Mouse (Mus musculus): ENCODE measurements at regions not wholly inside any gene's neighbourhood (a gene's known extent, or its start where the extent isn't known, plus 50 kb on each side); places are given as distances from the start of the nearest gene placed in this dataset.

GRCm38 (mm10) chr6:31288421-31289233, 109.9 kb upstream of the Mkln1 start:
- intact Hi-C loops (cut with DNase I), result loop anchor here (2.0 kb wide), 1 partner anchor 24 kb away; no protein-coding TSS in a partner anchor
- peak; percentile 45 to 52 for DNase-seq

GRCm38 (mm10) chr6:31289234-31289486, 109.4 kb upstream of the Mkln1 start:
- DNase-seq, result no peak
- intact Hi-C loops (cut with DNase I), result loop anchor here (2.0 kb wide), 1 partner anchor 24 kb away; no protein-coding TSS in a partner anchor

- no peak for DNase-seq
- intact Hi-C loops (cut with DNase I), result no loop called here
Observed at GRCm38 (mm10) chr6:31292081-31292480, 106.5 kb upstream of the Mkln1 start.

- DNase-seq, result no peak
- intact Hi-C loops (cut with DNase I), result no loop called here
Observed at GRCm38 (mm10) chr6:31293008-31293407, 105.5 kb upstream of the Mkln1 start.

GRCm38 (mm10) chr6:31299395-31299794, 99.1 kb upstream of the Mkln1 start:
- intact Hi-C loops (cut with DNase I), result no loop called here
- no peak for DNase-seq

GRCm38 (mm10) chr6:31305736-31306135, 92.8 kb upstream of the Mkln1 start:
- intact Hi-C loops (cut with DNase I), result no loop called here
- no peak for DNase-seq

- no peak for DNase-seq
- intact Hi-C loops (cut with DNase I), result no loop called here
Observed at GRCm38 (mm10) chr6:31307047-31307633, 91.4 kb upstream of the Mkln1 start.

GRCm38 (mm10) chr6:31307899-31308298, 90.6 kb upstream of the Mkln1 start:
- no peak for DNase-seq
- intact Hi-C loops (cut with DNase I), result no loop called here

GRCm38 (mm10) chr6:31310660-31311059, 87.9 kb upstream of the Mkln1 start:
- no peak for DNase-seq
- intact Hi-C loops (cut with DNase I), result no loop called here

GRCm38 (mm10) chr6:31313869-31314470, 84.6 kb upstream of the Mkln1 start:
- no peak for DNase-seq
- intact Hi-C loops (cut with DNase I), result loop anchor here (2.0 kb wide), 1 partner anchor 25 kb away; no protein-coding TSS in a partner anchor

- intact Hi-C loops (cut with DNase I), result loop anchor here (2.0 to 5.0 kb wide), 3 partner anchors 80 to 240 kb away; partner anchors contain the start of gene Mkln1
Observed at GRCm38 (mm10) chr6:31317741-31318225, 80.8 kb upstream of the Mkln1 start.

GRCm38 (mm10) chr6:31318506-31318905, 80.0 kb upstream of the Mkln1 start:
- DNase-seq, result peak; percentile 70 to 72
- intact Hi-C loops (cut with DNase I), result loop anchor here (2.0 to 5.0 kb wide), 3 partner anchors 79 to 241 kb away; partner anchors contain the start of gene Mkln1

More at GRCm38 (mm10) chr6:31317741-31318225, 80.8 kb upstream of the Mkln1 start:
- peak; percentile 47 to 61 for DNase-seq

- intact Hi-C loops (cut with DNase I), result loop anchor here (2.0 to 5.0 kb wide), 3 partner anchors 78 to 242 kb away; partner anchors contain the start of gene Mkln1
- no peak for DNase-seq
Observed at GRCm38 (mm10) chr6:31319431-31319830, 79.1 kb upstream of the Mkln1 start.

GRCm38 (mm10) chr6:31320141-31320830, 78.2 kb upstream of the Mkln1 start:
- no peak for DNase-seq
- intact Hi-C loops (cut with DNase I), result loop anchor here (5.0 kb wide), 2 partner anchors 52 to 132 kb away; no protein-coding TSS in a partner anchor

GRCm38 (mm10) chr6:31321066-31321846, 77.3 kb upstream of the Mkln1 start:
- intact Hi-C loops (cut with DNase I), result loop anchor here (5.0 kb wide), 2 partner anchors 51 to 131 kb away; no protein-coding TSS in a partner anchor
- DNase-seq, result peak; percentile 54 to 65

GRCm38 (mm10) chr6:31321902-31322301, 76.6 kb upstream of the Mkln1 start:
- intact Hi-C loops (cut with DNase I), result loop anchor here (5.0 kb wide), 2 partner anchors 50 to 130 kb away; no protein-coding TSS in a partner anchor
- peak; percentile 53 to 62 for DNase-seq

- intact Hi-C loops (cut with DNase I), result loop anchor here (5.0 kb wide), 2 partner anchors 49 to 129 kb away; no protein-coding TSS in a partner anchor
- DNase-seq, result no peak
Observed at GRCm38 (mm10) chr6:31323228-31324190, 75.0 kb upstream of the Mkln1 start.

- DNase-seq, result no peak
- intact Hi-C loops (cut with DNase I), result loop anchor here (5.0 kb wide), 2 partner anchors 48 to 128 kb away; no protein-coding TSS in a partner anchor
Observed at GRCm38 (mm10) chr6:31324717-31325116, 73.8 kb upstream of the Mkln1 start.

All from heart, postnatal 36 days (tissue).